Mouse (Mus musculus): ENCODE measurements around the gene Maob. TPM values are rescaled to one million over a fixed set of nuclear protein-coding genes. Genes with fewer than 3 reads are reported as not detected.

Gene Maob
- polyA plus RNA-seq, 1 experiment from 2014 or later = 1.7 TPM

- ATAC-seq = no peak
- Histone ChIP-seq H3K27me3 (no peaks in the 10 kb centered on the region), H3K36me3 (ENCODE audit: poor library complexity, severe bottlenecking) (no peaks in the 10 kb centered on the region), H3K4me2 (no peak overlapping the region), H3K9ac (no peak overlapping the region), H3K27ac (no peak overlapping the region), H3K4me1 (no peaks in the 10 kb centered on the region), H3K9me3 (replicated peaks) (no peaks in the 10 kb centered on the region), H3K4me3 (no peak overlapping the region)
- 59% methylated on average over 1 of the region's 1 CpGs for WGBS
Observed at GRCm38 (mm10) chrX:16748932-16749331, 68.2 kb downstream of the Maob start.

- Histone ChIP-seq H3K9me3 (replicated peaks) (no peaks in the 10 kb centered on the region), H3K9ac (no peak overlapping the region), H3K4me1 (no peaks in the 10 kb centered on the region), H3K27me3 (no peaks in the 10 kb centered on the region), H3K27ac (no peak overlapping the region), H3K4me2 (no peak overlapping the region), H3K36me3 (ENCODE audit: poor library complexity, severe bottlenecking) (no peaks in the 10 kb centered on the region), H3K4me3 (no peak overlapping the region)
- WGBS = 85% methylated on average over 1 of the region's 1 CpGs
- ATAC-seq = no peak
Observed at GRCm38 (mm10) chrX:16714033-16714432, 103.1 kb downstream of the Maob start.

DNA sequence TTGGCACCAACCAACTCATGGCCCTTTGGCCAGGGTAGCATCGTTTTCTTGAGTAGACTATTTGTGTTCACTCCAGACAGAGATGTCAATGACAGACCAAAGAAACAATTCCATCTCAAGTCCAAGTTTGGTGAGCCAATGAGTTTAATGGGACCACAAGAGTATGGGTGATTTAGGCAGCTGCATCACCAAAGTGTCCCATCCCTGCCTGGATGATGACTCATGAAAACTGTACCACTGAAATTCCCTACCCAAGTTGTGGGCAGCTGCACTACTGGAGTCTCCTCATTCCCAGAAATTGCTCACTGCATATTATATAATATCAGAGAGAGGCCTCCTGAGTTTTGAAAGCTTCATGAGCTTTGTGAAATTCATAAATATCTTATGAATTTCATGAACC is 111.1 kb downstream of the Maob start:
- 96% methylated on average over 1 of the region's 1 CpGs for WGBS
- Histone ChIP-seq H3K4me1 (no peaks in the 10 kb centered on the region), H3K9ac (no peak overlapping the region), H3K4me2 (no peak overlapping the region), H3K4me3 (no peak overlapping the region), H3K27me3 (no peaks in the 10 kb centered on the region), H3K27ac (no peak overlapping the region), H3K9me3 (replicated peaks) (no peaks in the 10 kb centered on the region), H3K36me3 (ENCODE audit: poor library complexity, severe bottlenecking) (no peaks in the 10 kb centered on the region)
- ATAC-seq = no peak

Other genes with a start within 250 kb of the Maob start
- 11.7 and 13.2 TPM in 2 replicates for gene Maoa, start 197.7 kb downstream of the Maob start, polyA plus RNA-seq (2015; fragmentation: Nextera tagmentation; extraction: Ambion mirVana)
- 5.7 and 5.8 TPM in 2 replicates for gene Ndp, start 94.4 kb upstream of the Maob start, polyA plus RNA-seq (2015; fragmentation: Nextera tagmentation; extraction: Ambion mirVana)

Measured in forebrain, embryonic 13.5 days (tissue).